Mouse (Mus musculus) heart, embryonic 12.5 days (tissue): ENCODE data around the gene Neu2. TPM values are rescaled to one million over a fixed set of nuclear protein-coding genes. Genes with fewer than 3 reads are reported as not detected.

Experiments
- polyA plus RNA-seq: library from polyadenylated mRNA; unstranded; fragments of >200 nt; fragmentation: Nextera tagmentation; extraction: Ambion mirVana; gene quantifications from 2 replicates; pipeline ENCODE4 v1.2.1, GENCODE M21; 2016

Gene Neu2
- polyA plus RNA-seq, 1 experiment from 2014 or later = not detected

Other genes with a start within 250 kb of the Neu2 start
- gene Efhd1, start 245.5 kb upstream of the Neu2 start, polyA plus RNA-seq = 0.10 and 0.47 TPM in 2 replicates
- 31.4 and 35.1 TPM in 2 replicates for gene Gigyf2, start 182.9 kb upstream of the Neu2 start, polyA plus RNA-seq
- 0.18 TPM in 1 of 2 replicates, not detected in the other for gene Kcnj13, start 115.2 kb upstream of the Neu2 start, polyA plus RNA-seq
- gene Snorc, start 39.6 kb upstream of the Neu2 start, polyA plus RNA-seq = not detected in 2 replicates
- gene Ngef, start 64.0 kb downstream of the Neu2 start, polyA plus RNA-seq = 0.15 and 0.24 TPM in 2 replicates
- 5.9 and 7.9 TPM in 2 replicates for gene Inpp5d, start 110.4 kb downstream of the Neu2 start, polyA plus RNA-seq
- gene Atg16l1, start 246.0 kb downstream of the Neu2 start, polyA plus RNA-seq = 29.8 and 30.5 TPM in 2 replicates